Mouse (Mus musculus) liver, embryonic 11.5 days (tissue): ENCODE measurements at regions not wholly inside any gene's neighbourhood (a gene's known extent, or its start where the extent isn't known, plus 50 kb on each side); places are given as distances from the start of the nearest gene placed in this dataset.

ENCODE experiments used
- ATAC-seq: fragments of 200-750 bp; cut with Nextera tagmentation; replicated peaks from 2 replicates; pipeline ENCODE4 v1.8.0; 2017; ENCODE audit warnings: moderate number of reproducible peaks, mild to moderate bottlenecking, moderate TSS enrichment, moderate library complexity; ENCODE audit not compliant: low FRiP score
- DNase-seq: peaks from one replicate; pipeline ENCODE4 v3.0.0-alpha.2; 2017; ENCODE audit warnings: low spot score
- H3K27ac ChIP-seq: fragments of 300-500 bp; sonication (generic); 2 replicates; pipeline ENCODE4 v1.5.1; 2014; ENCODE audit warnings: mild to moderate bottlenecking, low read depth, low read length, control low read depth
- H3K27me3 ChIP-seq: fragments of 300-500 bp; sonication (generic); replicated peaks from 2 replicates; pipeline ENCODE4 v1.6.1; 2014; ENCODE audit warnings: low read length, mixed read lengths; ENCODE audit not compliant: control insufficient read depth, insufficient read depth
- H3K36me3 ChIP-seq: fragments of 300-500 bp; sonication (generic); 2 replicates; pipeline ENCODE4 v1.6.1; 2014; ENCODE audit warnings: mild to moderate bottlenecking, low read length, moderate library complexity, mixed read lengths; ENCODE audit not compliant: control insufficient read depth, insufficient read depth
- H3K4me1 ChIP-seq: fragments of 300-500 bp; sonication (generic); replicated peaks from 2 replicates; pipeline ENCODE4 v1.6.1; 2014; ENCODE audit warnings: low read length, mixed read lengths; ENCODE audit not compliant: control insufficient read depth, insufficient read depth
- H3K4me2 ChIP-seq: fragments of 300-500 bp; sonication (generic); 2 replicates; pipeline ENCODE4 v1.6.1; 2014; ENCODE audit warnings: mild to moderate bottlenecking, control low read depth, moderate library complexity
- H3K4me3 ChIP-seq: fragments of 300-500 bp; sonication (generic); 2 replicates; pipeline ENCODE4 v1.5.1; 2014; ENCODE audit warnings: low read depth, low read length, control low read depth
- H3K9ac ChIP-seq: fragments of 300-500 bp; sonication (generic); 2 replicates; pipeline ENCODE4 v1.6.1; 2014; ENCODE audit warnings: low read depth, low read length, control low read depth
- H3K9me3 ChIP-seq: fragments of 300-500 bp; sonication (generic); 2 replicates; pipeline ENCODE4 v1.6.1; 2016; ENCODE audit warnings: low read length, inconsistent platforms, mixed read lengths; ENCODE audit not compliant: control insufficient read depth
- WGBS: fragments of 180-500 bp; shearing (Covaris S2); extraction: QIAGEN DNeasy Blood & Tissue Kit; methylation state at CpG from one replicate; pipeline ENCODE4 v1.1.7; 2014; 5-methylcytosine and 5-hydroxymethylcytosine counted together

DNA sequence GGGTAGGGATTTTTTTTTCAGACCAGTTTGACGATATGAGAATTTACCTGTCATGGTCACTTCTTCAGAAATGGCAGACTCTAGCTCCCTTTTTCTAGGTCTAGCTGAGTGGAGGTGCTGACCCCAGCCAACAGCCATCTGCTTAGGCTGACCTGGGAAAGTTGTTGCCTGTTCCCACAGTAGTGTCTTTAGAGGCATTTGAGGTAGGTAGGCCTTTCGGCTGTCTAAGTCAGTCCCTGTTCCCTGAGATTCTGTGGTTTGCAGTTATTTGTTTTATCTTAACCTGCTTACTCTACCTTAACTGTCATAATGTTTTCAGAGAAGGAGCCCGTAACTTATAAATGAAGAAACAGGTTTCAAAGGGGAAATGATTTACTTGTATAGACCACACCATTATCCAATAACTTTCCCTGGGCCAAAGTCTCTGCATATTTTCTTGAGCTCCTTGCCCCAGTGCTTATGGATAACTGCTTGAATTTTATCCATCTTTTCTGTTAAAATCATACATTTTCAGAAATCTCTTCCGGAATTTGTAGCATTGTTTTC is 59.8 kb upstream of the Rgmb start:
- 88% methylated on average over 4 of the region's 4 CpGs for WGBS
- no peak overlapping the region for H3K4me3 ChIP-seq
- H3K36me3 ChIP-seq = no peaks in the 10 kb centered on the region
- no peaks in the 10 kb centered on the region for H3K9me3 ChIP-seq
- DNase-seq (no peak), ATAC-seq (no peak)
- H3K4me1 ChIP-seq = no peaks in the 10 kb centered on the region
- no peak overlapping the region for H3K27ac ChIP-seq
- no peak overlapping the region for H3K9ac ChIP-seq
- no peak overlapping the region for H3K4me2 ChIP-seq
- H3K27me3 ChIP-seq = no peaks in the 10 kb centered on the region

DNA sequence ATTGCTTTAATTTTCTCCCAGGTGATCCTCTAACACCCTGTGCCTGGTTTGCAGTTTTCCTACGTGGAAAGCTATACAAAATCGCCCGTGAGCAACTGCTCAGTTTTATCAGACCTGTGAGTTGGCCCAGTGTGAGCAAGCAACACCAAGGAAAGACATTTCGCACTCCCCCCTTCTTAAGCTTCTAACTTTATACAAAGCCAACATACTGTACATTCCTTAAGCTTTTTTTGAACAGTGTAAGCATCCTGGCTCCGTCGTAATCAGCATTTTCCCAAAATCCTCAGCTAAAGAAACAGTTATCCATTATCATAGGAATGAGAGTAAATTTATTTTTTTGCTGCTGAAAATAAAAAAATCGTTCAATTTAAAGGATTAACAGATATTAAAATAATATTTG is 52.0 kb upstream of the Rgmb start:
- H3K27ac ChIP-seq = no peak overlapping the region
- no peaks in the 10 kb centered on the region for H3K36me3 ChIP-seq
- no peaks in the 10 kb centered on the region for H3K9me3 ChIP-seq
- H3K27me3 ChIP-seq = no peaks in the 10 kb centered on the region
- ATAC-seq (no peak), DNase-seq (no peak)
- H3K9ac ChIP-seq = no peak overlapping the region
- WGBS = 66% methylated on average over 7 of the region's 7 CpGs
- no peak overlapping the region for H3K4me3 ChIP-seq
- H3K4me2 ChIP-seq = no peak overlapping the region
- no peaks in the 10 kb centered on the region for H3K4me1 ChIP-seq

DNA sequence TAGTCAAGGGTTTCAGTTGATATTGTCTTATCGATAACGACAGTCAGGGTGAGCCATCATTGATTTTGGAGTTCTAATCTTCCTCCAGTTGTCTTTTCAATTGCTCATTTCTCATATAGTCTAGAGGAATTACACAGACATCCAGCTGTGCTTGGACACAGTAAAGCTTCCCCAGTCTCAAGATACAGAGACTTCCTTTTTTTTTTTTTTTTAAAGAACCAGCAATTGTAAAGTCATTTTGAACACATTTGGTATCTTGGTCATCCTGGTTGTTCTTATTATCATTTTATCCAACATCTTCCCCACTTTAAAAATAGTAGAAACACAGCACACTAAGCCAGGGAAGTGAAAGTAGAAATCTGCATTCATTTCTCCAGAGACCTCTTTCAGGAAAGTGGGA is 51.4 kb upstream of the Rgmb start:
- no peak overlapping the region for H3K4me3 ChIP-seq
- no peaks in the 10 kb centered on the region for H3K4me1 ChIP-seq
- no peaks in the 10 kb centered on the region for H3K36me3 ChIP-seq
- H3K9ac ChIP-seq = no peak overlapping the region
- H3K27me3 ChIP-seq = no peaks in the 10 kb centered on the region
- WGBS = 90% methylated on average over 2 of the region's 2 CpGs
- no peak overlapping the region for H3K27ac ChIP-seq
- ATAC-seq = no peak
- no peak for DNase-seq
- H3K9me3 ChIP-seq = no peaks in the 10 kb centered on the region
- H3K4me2 ChIP-seq = no peak overlapping the region
